Mouse (Mus musculus) liver, embryonic 14.5 days (tissue): ENCODE measurements around the gene Tex46.

Source experiments
- CTCF ChIP-seq: IDR thresholded peaks from 2 replicates; pipeline ENCODE4 v1.5.1; 2016; ENCODE audit warnings: antibody characterized with exemption, low read depth, control low read depth
- EP300 ChIP-seq: IDR thresholded peaks from 2 replicates; pipeline ENCODE4 v1.6.1; 2016; ENCODE audit warnings: antibody characterized with exemption, low read depth

- TF ChIP-seq EP300 (no peak), CTCF (no peak)
Observed at GRCm38 (mm10) chr4:136594006-136594405, 16.2 kb upstream of the Tex46 start.
